Comparison of ENCODE assay signal across 8 mouse cellular contexts in genomic region chr12:86767868-86768631, GRCm38 (mm10). TPM values are rescaled to one million over a fixed set of nuclear protein-coding genes. Genes with fewer than 3 reads are reported as not detected.
DNase-seq lines count a peak whose midpoint lies in the region; ATAC-seq and TF ChIP-seq lines count a peak whose summit lies in the region.

No protein-coding gene starts in this region.

- no peak overlapping the region for H3K9ac ChIP-seq in forebrain, embryonic 12.5 days
- H3K9ac ChIP-seq in intestine, embryonic 16.5 days (ENCODE audit: low read depth, low read length): no peak overlapping the region
- no peak overlapping the region for H3K9ac ChIP-seq in liver, embryonic 12.5 days
- H3K9ac ChIP-seq in neural tube, embryonic 15.5 days (replicated peaks): no peak overlapping the region

- peak; percentile 97 for TF ChIP-seq CTCF in E14TG2a.4 (conservative IDR thresholded peaks at IDR 0.05; ENCODE audit: low read length)

- peak; percentile 53 for ATAC-seq in forebrain, embryonic 12.5 days (ENCODE audit: low FRiP score)
- peak; percentile 34; the same call in 1 of the 2 replicates for ATAC-seq in intestine, embryonic 16.5 days
- no peak for ATAC-seq in liver, embryonic 12.5 days
- no peak; the same call in 1 of the 2 replicates for ATAC-seq in neural tube, embryonic 15.5 days (ENCODE audit: low FRiP score)

- no peak overlapping the region for H3K4me2 ChIP-seq in forebrain, embryonic 12.5 days
- no peak overlapping the region for H3K4me2 ChIP-seq in intestine, embryonic 16.5 days (ENCODE audit: low read depth, low read length)
- peak overlapping the region; percentile 29; the same call in 1 of the 2 replicates for H3K4me2 ChIP-seq in liver, embryonic 12.5 days
- H3K4me2 ChIP-seq in neural tube, embryonic 15.5 days: 0 out of 2 replicates have a peak overlapping the region, but pooled peaks have one; percentile 9

- WGBS in forebrain, embryonic 12.5 days: 37% methylated on average over 20 of the region's 20 CpGs
- WGBS in intestine, embryonic 16.5 days: 35% methylated on average over 20 of the region's 20 CpGs
- 36% methylated on average over 20 of the region's 20 CpGs for WGBS in liver, embryonic 12.5 days (ENCODE audit: insufficient replicate concordance)
- 38% methylated on average over 20 of the region's 20 CpGs for WGBS in neural tube, embryonic 15.5 days

- peak; percentile 45 to 48 for DNase-seq in adrenal gland, adult 18-20 months (ENCODE audit: low spot score in 2 of 2)
- DNase-seq in adrenal gland, adult 8-10 months: no peak
- peak; percentile 23 for DNase-seq in c-Kit-positive CD71-positive TER-119-negative erythroid progenitor cells, embryonic 14.5 days (ENCODE audit: low read depth)

- H3K9me3 ChIP-seq in E14TG2a.4 (ENCODE audit: low read length): no peaks in the 10 kb centered on the region
- no peaks in the 10 kb centered on the region for H3K9me3 ChIP-seq in forebrain, embryonic 12.5 days
- no peaks in the 10 kb centered on the region for H3K9me3 ChIP-seq in intestine, embryonic 16.5 days (ENCODE audit: control insufficient read depth, low read length)
- H3K9me3 ChIP-seq in liver, embryonic 12.5 days (replicated peaks): no peaks in the 10 kb centered on the region
- no peaks in the 10 kb centered on the region for H3K9me3 ChIP-seq in neural tube, embryonic 15.5 days (replicated peaks)

- H3K27me3 ChIP-seq in E14TG2a.4 (ENCODE audit: insufficient read depth, low read length): no peaks in the 10 kb centered on the region
- H3K27me3 ChIP-seq in forebrain, embryonic 12.5 days: peaks cover 4% of the 10 kb centered on the region; the same call in 1 of the 2 replicates
- H3K27me3 ChIP-seq in intestine, embryonic 16.5 days (replicated peaks; ENCODE audit: control insufficient read depth, insufficient read depth, low read length): no peaks in the 10 kb centered on the region
- no peaks in the 10 kb centered on the region for H3K27me3 ChIP-seq in liver, embryonic 12.5 days (replicated peaks)
- no peaks in the 10 kb centered on the region; the same call in 1 of the 2 replicates for H3K27me3 ChIP-seq in neural tube, embryonic 15.5 days (replicated peaks)

- H3K4me3 ChIP-seq in E14TG2a.4 (replicated peaks; ENCODE audit: low read length): peak overlapping the region; percentile 39; the same call in 1 of the 2 replicates
- no peak overlapping the region for H3K4me3 ChIP-seq in forebrain, embryonic 12.5 days (replicated peaks)
- no peak overlapping the region for H3K4me3 ChIP-seq in intestine, embryonic 16.5 days (ENCODE audit: low read length)
- no peak overlapping the region for H3K4me3 ChIP-seq in liver, embryonic 12.5 days
- no peak overlapping the region for H3K4me3 ChIP-seq in neural tube, embryonic 15.5 days (replicated peaks)

- H3K27ac ChIP-seq in forebrain, embryonic 12.5 days: no peak overlapping the region
- no peak overlapping the region for H3K27ac ChIP-seq in intestine, embryonic 16.5 days (ENCODE audit: low read length)
- no peak overlapping the region for H3K27ac ChIP-seq in liver, embryonic 12.5 days
- no peak overlapping the region for H3K27ac ChIP-seq in neural tube, embryonic 15.5 days (replicated peaks)

- H3K36me3 ChIP-seq in E14TG2a.4 (ENCODE audit: insufficient read depth, low read length): no peaks in the 10 kb centered on the region
- no peaks in the 10 kb centered on the region for H3K36me3 ChIP-seq in forebrain, embryonic 12.5 days (replicated peaks)
- H3K36me3 ChIP-seq in intestine, embryonic 16.5 days (ENCODE audit: control insufficient read depth, insufficient read depth, low read length): no peaks in the 10 kb centered on the region
- no peaks in the 10 kb centered on the region for H3K36me3 ChIP-seq in liver, embryonic 12.5 days
- no peaks in the 10 kb centered on the region for H3K36me3 ChIP-seq in neural tube, embryonic 15.5 days

- H3K4me1 ChIP-seq in E14TG2a.4 (replicated peaks; ENCODE audit: low read depth, low read length): peaks cover 51% of the 10 kb centered on the region
- peaks cover 34% of the 10 kb centered on the region for H3K4me1 ChIP-seq in forebrain, embryonic 12.5 days
- peaks cover 3% of the 10 kb centered on the region; the same call in 1 of the 2 replicates for H3K4me1 ChIP-seq in intestine, embryonic 16.5 days (ENCODE audit: control insufficient read depth, insufficient read depth, low read length)
- peaks cover 3% of the 10 kb centered on the region; the same call in 1 of the 2 replicates for H3K4me1 ChIP-seq in liver, embryonic 12.5 days
- peaks cover 27% of the 10 kb centered on the region for H3K4me1 ChIP-seq in neural tube, embryonic 15.5 days

RNA-seq across cellular contexts. Expression of gene Lrrc74a, which starts 33.9 kb away (rescaled TPM):
- total RNA-seq in adrenal gland, adult 18-20 months (2021): not detected
- not detected for total RNA-seq in adrenal gland, adult 8-10 months (2022)
- polyA plus RNA-seq in forebrain, embryonic 12.5 days (2016; fragmentation: Nextera tagmentation; extraction: Ambion mirVana): not detected in 2 replicates
- polyA plus RNA-seq in intestine, embryonic 16.5 days (2015; fragmentation: Nextera tagmentation; extraction: Ambion mirVana): not detected in 2 replicates
- not detected in 2 replicates for polyA plus RNA-seq in liver, embryonic 12.5 days (2016; fragmentation: Nextera tagmentation; extraction: Ambion mirVana)
- polyA plus RNA-seq in neural tube, embryonic 15.5 days (2015; fragmentation: Nextera tagmentation; extraction: Ambion mirVana): not detected in 2 replicates

RNA-seq across cellular contexts. Expression of gene Angel1, which starts 41.8 kb away (rescaled TPM):
- 1 to 10 TPM; 2.3 to 2.4 TPM for total RNA-seq in adrenal gland, adult 18-20 months (2021)
- 1 to 10 TPM; 2.7 to 6.6 (median 4.6) TPM for total RNA-seq in adrenal gland, adult 8-10 months (2022)
- 13.3 and 13.6 TPM in 2 replicates for polyA plus RNA-seq in forebrain, embryonic 12.5 days (2016; fragmentation: Nextera tagmentation; extraction: Ambion mirVana)
- 4.8 and 5.3 TPM in 2 replicates for polyA plus RNA-seq in intestine, embryonic 16.5 days (2015; fragmentation: Nextera tagmentation; extraction: Ambion mirVana)
- 2.3 and 2.8 TPM in 2 replicates for polyA plus RNA-seq in liver, embryonic 12.5 days (2016; fragmentation: Nextera tagmentation; extraction: Ambion mirVana)
- polyA plus RNA-seq in neural tube, embryonic 15.5 days (2015; fragmentation: Nextera tagmentation; extraction: Ambion mirVana): 11.2 and 11.7 TPM in 2 replicates

Comparison
In these comparisons a context has a peak if more than half of its experiments do, and no peak if none do; other contexts are left out.
1. ATAC-seq: peak in forebrain, embryonic 12.5 days (single experiment) and intestine, embryonic 16.5 days (single experiment); none in liver, embryonic 12.5 days (single experiment) and neural tube, embryonic 15.5 days (single experiment).
2. H3K4me2 ChIP-seq: peak in liver, embryonic 12.5 days (single experiment) and neural tube, embryonic 15.5 days (single experiment); none in forebrain, embryonic 12.5 days (single experiment) and intestine, embryonic 16.5 days (single experiment).